Mouse (Mus musculus) macrophage (primary cell): Measurements from ENCODE around the gene Gpr37l1. TPM values are rescaled to one million over a fixed set of nuclear protein-coding genes. Genes with fewer than 3 reads are reported as not detected.
"Not testable (repeated sequence)": the region's sequence is repeated elsewhere in the genome, so short reads cannot be mapped to it uniquely, and the experiment has no call there.

Experiments used
- H3K27ac ChIP-seq: fragments of 350-480 bp; formaldehyde crosslinking; 2 replicates; pipeline ENCODE4 v1.9.0; 2021
- H3K36me3 ChIP-seq: fragments of 350-480 bp; formaldehyde crosslinking; 2 replicates; pipeline ENCODE4 v1.9.0; 2021; ENCODE audit errors: inconsistent target
- H3K4me3 ChIP-seq: fragments of 350-480 bp; formaldehyde crosslinking; 2 replicates; pipeline ENCODE4 v1.9.0; 2021; ENCODE audit errors: inconsistent target
- H3K79me2 ChIP-seq: fragments of 350-480 bp; formaldehyde crosslinking; 2 replicates; pipeline ENCODE4 v1.9.0; 2021; ENCODE audit errors: inconsistent target
- WGBS: methylation state at CpG from one replicate; pipeline ENCODE4 v1.1.7; 2026; ENCODE audit warnings: inconsistent platforms; ENCODE audit not compliant: missing documents; 5-methylcytosine and 5-hydroxymethylcytosine counted together
- polyA plus RNA-seq: library from polyadenylated mRNA; stranded (reverse); fragments of 250-400 nt; gene quantifications from 3 replicates; pipeline ENCODE4 v1.2.4, GENCODE M21; 2018; ENCODE audit warnings: inconsistent platforms
- total RNA-seq, 78 experiments: library from RNA; depleted of rRNA; stranded (reverse); fragments of 250-400 nt; gene quantifications; 1 replicate in 9 of 78; 2 replicates in 24 of 78; 3 replicates in 43 of 78; 4 replicates in 2 of 78; pipeline ENCODE4 v1.2.4; 2018; ENCODE audit warnings: inconsistent platforms in 56 of 78

Gene Gpr37l1
- total RNA-seq (2018; cell fraction: chromatin; rRNA removed), result not detected
- not detected for total RNA-seq (2018; cell fraction: cytosol; rRNA removed)
- total RNA-seq (2018; cell fraction: nucleus; rRNA removed), result not detected
- not detected in 3 replicates for polyA plus RNA-seq

DNA sequence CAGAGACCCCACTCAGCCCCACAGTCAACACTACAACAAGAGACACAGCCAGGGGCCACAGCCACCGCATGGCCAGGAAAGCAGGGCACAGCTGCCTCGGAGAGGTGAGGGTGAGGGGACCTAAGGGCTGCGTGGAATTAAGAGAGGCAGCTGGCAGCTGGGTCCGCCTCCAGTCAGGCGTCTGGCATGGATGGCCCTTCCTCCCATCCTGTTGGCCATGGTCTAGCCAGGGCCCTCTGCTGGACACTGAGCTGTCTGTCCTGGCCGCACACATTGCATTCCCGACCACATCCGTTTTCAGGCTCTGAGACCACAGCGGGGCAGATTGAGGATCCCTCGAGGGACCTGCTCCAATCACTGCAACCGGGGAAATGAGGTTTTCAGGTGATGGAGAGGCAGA is at the start of gene Gpr37l1:
Gene Gpr37l1, minus strand, starts transcription at position 247 of the 400 bp plus-strand sequence.
- Histone ChIP-seq H3K4me3 (no peak within 1 kb of the TSS), H3K36me3 (no peaks in the 10 kb centered on the region), H3K79me2 (no peaks in the 10 kb centered on the region), H3K27ac (no peak within 1 kb of the TSS)
- WGBS, result 62% methylated on average over 10 of the region's 11 CpGs

DNA sequence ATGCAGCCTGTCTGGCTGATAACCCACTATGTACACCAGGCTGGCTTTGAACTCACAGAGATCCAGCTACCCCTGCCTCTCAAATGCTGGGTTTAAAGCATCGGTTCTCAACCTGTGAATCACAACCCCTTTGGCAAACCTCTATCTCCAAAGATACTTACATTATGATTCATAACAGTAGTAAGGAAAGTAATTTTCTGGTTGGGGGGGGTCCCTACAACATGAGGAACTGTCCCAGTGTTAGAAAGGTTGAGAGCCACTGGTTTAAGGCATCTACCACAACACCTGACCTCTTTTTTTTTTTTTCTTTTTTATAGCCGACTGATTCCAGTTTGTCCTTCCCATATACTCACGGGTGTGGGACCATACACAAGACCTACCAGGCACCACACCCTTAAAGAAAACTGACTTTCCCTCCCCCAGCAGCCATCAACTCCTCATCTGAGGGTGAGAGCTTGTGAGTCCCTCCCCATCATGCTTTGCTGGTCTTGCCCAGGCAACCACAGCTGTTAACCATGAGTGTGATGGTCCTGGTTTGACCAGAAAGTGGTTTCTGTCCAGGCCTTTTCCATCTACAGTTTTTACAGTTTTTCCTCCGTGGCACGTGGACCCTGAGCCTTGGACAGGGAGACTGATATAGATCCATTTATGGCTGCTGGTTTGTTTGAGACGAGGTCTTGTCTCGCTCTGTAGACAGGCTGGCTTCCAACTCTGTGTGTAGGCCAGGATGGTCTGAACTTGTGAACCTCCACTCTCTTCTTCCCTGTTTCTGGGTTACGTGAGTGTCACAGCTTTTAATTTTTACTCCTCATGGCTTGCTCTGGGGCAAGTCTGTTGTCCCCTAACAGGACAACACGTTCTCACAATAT is 46.5 kb upstream of the Gpr37l1 start:
- Histone ChIP-seq H3K79me2 (no peaks in the 10 kb centered on the region), H3K4me3 (no peak overlapping the region), H3K36me3 (no peaks in the 10 kb centered on the region), H3K27ac (no peak overlapping the region)
- 93% methylated on average over 8 of the region's 9 CpGs for WGBS

DNA sequence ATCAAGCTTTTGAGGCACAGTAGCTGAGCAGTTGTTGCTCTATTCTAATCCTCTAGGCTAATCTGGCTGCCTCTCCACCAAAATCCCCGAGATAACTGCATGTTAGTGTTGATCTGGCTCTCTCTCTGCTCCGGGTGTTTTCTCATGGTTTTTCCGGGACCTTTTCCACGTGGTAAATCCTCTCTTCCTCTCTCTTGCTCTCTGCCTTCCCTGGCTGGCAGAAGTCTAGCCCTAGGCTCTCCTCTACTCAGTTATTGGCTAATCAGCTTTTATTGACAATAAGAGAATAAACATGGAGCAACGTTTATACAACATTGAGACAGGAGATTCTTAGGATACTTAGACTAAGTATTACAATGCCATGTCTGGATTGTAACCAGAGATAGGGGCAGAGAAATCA is 42.9 kb upstream of the Gpr37l1 start:
- WGBS, result 76% methylated on average over 5 of the region's 5 CpGs
- H3K27ac ChIP-seq, result no peak overlapping the region

DNA sequence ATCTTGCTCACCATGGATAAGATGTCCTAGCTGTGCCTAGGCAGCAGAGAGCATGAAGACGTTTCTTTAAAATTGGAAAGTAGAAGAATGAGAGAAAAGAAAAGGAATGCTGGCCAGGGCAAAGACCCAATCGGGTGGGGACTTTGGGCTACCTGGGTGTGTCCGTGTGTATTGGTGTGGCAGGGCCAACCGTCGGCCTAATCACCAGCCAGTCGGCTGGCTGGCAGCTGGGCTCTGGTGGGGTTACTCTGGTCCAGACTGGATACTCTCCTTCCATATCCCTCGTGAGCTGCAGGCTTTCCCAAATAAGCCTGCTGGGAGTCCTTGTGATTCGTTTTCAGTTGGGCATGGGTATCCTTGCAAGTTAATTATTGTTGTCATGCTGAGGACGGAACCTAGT is 41.2 kb upstream of the Gpr37l1 start:
- Histone ChIP-seq H3K36me3 (no peaks in the 10 kb centered on the region), H3K79me2 (no peaks in the 10 kb centered on the region), H3K4me3 (no peak overlapping the region), H3K27ac (no peak overlapping the region)
- 93% methylated on average over 9 of the region's 9 CpGs for WGBS

More for the DNA sequence above, 42.9 kb upstream of the Gpr37l1 start:
- Histone ChIP-seq H3K4me3 (no peak overlapping the region), H3K36me3 (no peaks in the 10 kb centered on the region), H3K79me2 (no peaks in the 10 kb centered on the region)

DNA sequence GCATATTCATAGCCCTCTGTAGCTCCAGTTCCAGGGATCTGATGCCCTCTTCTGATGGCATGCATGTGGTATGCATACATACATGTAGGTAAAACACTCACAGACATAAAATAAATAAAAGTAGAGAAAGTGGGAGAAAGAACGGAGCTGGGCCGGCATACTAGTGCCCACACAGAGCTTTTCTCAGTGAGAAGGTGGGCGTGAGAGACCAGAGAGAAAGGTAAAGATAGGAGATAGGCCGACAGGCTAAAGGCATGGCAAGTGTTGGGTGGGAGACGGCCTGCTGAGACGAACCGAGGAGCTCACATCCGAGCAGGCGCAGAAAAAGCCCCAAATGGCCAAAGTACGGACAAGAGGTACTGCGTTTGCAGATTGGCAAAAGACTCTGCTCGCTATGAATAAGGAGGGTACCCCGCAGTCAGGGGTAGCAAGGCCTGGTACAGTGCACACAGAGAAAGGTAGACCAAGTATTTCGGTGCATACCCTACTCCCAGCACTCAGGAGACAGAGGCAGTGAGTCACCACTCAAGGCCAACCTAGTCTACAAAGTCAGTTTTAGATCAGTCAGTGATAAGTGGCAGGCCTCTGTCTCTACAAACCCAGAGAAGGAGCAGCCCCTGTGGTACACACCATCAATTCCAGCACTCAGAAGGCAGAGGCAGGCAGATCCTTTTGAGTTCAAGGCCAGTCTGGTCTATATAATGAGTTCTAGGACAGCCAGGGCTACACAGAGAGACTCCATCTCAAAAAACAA is 39.3 kb upstream of the Gpr37l1 start:
- Histone ChIP-seq H3K27ac (no peak overlapping the region), H3K79me2 (no peaks in the 10 kb centered on the region), H3K36me3 (no peaks in the 10 kb centered on the region), H3K4me3 (no peak overlapping the region)
- 95% methylated on average over 13 of the region's 14 CpGs for WGBS

DNA sequence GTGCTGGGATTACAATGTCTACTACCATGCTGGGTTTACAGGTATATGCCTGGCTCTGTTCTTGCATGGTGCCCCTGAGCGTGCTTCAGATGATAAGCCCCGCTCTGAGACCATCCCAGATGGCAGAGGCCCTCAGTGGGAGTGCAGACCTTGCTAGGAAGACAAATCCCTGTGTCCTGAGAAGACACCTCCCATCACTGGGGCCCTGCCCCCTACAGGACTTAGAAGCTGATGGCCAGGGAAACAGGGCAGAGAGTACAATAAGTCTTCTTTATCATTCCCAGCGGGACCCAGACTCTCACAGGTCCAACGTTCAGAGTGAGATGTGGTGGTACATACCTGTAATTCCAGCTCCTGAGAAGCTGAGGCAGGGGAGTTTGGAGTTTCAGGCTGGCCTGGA is 37.8 kb upstream of the Gpr37l1 start:
- H3K79me2 ChIP-seq, result no peaks in the 10 kb centered on the region
- H3K27ac ChIP-seq, result no peak overlapping the region
- 100% methylated on average over 4 of the region's 4 CpGs for WGBS
- no peaks in the 10 kb centered on the region for H3K36me3 ChIP-seq
- H3K4me3 ChIP-seq, result no peak overlapping the region

DNA sequence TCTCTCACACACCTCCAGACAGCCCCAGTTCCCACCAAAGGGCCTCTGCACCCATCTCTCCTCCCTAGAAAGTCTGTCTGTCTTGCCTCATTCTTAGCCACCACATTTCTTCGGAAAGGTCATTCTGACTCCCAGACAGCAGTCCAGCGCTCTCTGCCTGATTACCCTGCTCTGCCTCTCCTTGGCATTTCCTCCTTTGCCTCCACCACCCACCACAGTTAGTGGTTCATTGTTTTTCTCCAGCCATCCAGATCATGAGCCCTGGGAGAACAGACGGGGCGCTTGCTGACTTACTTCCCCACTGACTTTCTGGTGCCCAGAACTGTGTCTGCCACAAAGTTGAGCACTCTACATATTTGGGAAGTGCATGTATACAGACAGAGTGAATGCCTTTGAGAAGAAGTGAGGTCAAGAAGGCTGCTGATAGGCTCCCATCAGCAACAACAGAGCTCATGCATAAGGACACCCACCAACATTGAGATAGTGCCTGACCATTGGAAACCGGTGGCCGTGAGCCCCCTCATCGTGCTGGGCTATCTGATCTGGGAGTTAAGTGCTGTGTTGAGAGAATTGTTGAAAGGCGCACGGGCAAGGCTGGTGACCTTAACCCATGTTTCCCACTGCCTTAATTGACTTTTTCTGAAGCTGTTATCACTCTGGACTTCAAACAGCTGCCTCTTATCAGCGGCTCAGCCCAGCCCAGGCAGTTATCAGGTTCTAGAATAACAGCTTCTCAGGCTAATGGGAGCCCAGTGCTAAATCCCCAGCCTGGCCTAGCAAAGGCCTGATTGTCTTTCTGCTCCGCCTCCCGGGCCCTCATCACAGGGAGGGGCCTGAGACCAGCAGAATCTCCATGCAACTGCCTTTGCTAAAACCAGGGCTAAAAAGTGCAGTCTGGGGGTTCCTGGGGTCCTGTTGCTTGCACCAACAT is 37.0 kb upstream of the Gpr37l1 start:
- Histone ChIP-seq H3K4me3 (no peak overlapping the region), H3K79me2 (no peaks in the 10 kb centered on the region), H3K36me3 (no peaks in the 10 kb centered on the region), H3K27ac (no peak overlapping the region)
- 82% methylated on average over 12 of the region's 12 CpGs for WGBS

DNA sequence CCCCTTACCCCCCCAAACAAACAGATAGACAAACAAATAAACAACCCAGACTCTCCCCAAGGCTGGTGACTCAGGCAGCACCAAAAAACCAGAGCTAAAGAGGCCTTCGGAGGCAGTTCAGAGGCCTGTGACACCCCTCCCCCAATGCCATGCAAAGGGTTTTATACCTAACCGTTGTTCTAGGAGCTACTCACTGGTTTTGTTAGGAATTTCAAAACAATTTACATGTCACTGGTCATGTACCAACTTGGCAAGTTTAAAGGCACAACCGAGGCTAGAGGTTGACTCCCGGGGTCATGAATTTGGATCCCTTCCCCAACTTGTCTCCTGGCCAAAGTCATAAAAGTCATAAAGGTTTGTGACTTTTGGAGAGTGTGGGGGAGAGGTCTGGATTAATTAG is 32.9 kb upstream of the Gpr37l1 start:
- Histone ChIP-seq H3K27ac (no peak overlapping the region), H3K79me2 (no peaks in the 10 kb centered on the region), H3K4me3 (no peak overlapping the region), H3K36me3 (no peaks in the 10 kb centered on the region)
- WGBS, result 87% methylated on average over 4 of the region's 4 CpGs

DNA sequence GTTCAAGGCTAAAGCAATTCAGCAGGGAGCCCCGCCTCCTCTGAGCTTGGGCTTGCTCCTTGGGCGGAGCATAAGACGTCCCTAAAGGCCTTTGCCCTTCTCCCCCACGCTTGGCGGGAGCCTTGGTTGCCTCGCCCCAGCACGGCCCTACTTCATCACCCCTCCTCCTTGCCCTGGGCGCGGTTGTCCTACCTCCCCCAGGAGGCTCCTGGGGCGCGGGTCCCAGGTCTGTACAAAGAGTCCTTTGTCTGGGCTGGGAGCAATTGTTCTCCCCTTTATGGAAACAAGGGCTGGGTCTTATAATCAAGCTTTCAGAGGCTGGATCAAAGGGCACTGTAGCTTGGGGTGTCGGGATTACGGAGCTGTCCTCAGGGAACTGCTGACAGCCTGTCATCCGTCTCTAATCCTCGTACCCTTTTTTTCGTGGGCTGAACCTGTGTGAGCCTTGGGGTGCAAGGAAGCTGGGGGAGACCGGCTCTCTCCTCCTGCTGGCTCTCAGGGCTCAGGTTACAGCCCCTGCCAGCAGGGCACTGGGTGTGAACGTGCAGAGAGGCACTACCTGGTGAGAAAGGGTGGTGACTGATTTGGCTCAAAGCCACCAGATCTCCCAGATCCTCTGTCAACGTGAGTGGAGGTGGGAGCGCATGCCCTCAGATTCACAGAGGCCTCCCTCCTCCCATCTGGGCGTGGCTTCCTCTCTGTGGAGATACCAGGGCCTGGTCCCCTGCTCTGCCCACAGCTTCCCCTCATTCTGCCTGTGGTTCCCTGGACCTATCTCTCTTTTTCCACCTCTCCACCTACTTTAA is 31.7 kb upstream of the Gpr37l1 start:
- 43% methylated on average over 13 of the region's 21 CpGs for whole genome bisulfite sequencing
- H3K27ac ChIP-seq, result no peak overlapping the region
- H3K79me2 ChIP-seq, result no peaks in the 10 kb centered on the region
- no peak overlapping the region for H3K4me3 ChIP-seq
- no peaks in the 10 kb centered on the region for H3K36me3 ChIP-seq

DNA sequence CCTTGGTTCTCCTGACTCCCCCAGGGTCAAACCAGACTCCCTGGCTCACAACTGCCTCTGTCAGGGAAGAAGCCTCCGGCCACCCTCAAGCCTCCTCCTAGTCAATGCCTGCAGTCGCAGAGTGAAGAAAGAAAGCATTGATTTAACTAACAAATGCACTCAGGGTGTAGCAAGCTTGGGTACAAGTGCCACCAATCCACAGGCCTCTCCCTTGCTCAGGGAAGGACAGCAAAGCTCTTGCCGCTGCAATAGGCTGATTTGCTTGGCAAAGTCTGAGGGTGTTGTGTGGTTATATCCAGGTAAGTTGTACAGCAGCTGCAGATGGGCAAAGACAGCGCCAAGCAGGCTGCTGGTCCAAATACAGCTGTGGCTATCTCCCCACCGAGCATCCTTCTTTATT is 30.9 kb upstream of the Gpr37l1 start:
- no peak overlapping the region for H3K27ac ChIP-seq
- H3K4me3 ChIP-seq, result no peak overlapping the region
- no peaks in the 10 kb centered on the region for H3K36me3 ChIP-seq
- H3K79me2 ChIP-seq, result no peaks in the 10 kb centered on the region
- WGBS, result 97% methylated on average over 5 of the region's 5 CpGs

DNA sequence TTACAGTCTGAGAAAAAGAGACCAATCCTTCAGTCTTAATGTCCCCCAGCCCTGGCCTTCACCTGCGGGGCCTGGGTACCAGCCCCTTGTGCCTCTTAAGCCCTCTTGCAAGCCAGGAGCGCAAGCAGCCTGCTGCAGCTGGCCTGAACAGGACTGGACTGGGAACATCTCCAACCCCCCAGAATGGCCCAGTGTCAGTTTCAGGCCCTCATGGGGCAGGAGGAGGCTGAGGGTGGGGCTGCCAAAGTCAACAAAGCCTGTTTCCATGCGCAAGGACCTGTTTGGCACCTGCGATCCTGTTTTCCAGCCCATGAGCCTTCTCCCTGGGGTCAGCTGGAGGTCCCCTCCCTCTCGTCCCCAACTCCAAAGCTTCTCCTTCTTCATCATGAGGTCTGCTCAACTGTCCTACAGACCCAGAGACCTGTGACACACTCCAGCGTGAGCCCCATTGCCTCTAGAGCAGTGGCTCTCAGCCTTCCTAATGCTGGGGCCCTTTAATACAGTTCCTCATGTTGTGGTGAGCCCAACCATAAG is 28.5 kb upstream of the Gpr37l1 start:
- 92% methylated on average over 6 of the region's 6 CpGs for WGBS
- Histone ChIP-seq H3K79me2 (no peaks in the 10 kb centered on the region), H3K36me3 (no peaks in the 10 kb centered on the region), H3K4me3 (no peak overlapping the region), H3K27ac (no peak overlapping the region)

DNA sequence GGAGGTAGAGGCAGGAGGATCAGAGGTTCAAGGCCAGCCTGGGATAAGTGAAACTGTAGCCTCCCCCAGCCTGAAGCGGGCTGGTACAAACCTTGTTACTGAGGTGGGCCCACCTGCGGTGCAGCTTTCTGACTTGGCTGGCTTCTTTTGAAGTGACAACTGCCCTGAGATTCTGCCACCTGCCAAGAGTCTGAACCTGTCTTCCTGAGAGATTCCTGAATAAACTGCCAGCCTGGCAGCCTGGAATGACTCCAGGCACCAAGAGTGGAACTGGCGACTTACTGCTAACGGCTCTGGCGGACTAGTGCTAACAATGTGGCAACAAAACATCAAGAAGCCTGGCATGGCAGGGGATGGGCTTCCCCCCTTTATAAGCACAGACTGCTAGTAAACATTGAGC is 26.9 kb upstream of the Gpr37l1 start:
- not testable (repeated sequence) for H3K27ac ChIP-seq, H3K4me3 ChIP-seq, H3K79me2 ChIP-seq, H3K36me3 ChIP-seq
- 95% methylated on average over 5 of the region's 5 CpGs for WGBS

DNA sequence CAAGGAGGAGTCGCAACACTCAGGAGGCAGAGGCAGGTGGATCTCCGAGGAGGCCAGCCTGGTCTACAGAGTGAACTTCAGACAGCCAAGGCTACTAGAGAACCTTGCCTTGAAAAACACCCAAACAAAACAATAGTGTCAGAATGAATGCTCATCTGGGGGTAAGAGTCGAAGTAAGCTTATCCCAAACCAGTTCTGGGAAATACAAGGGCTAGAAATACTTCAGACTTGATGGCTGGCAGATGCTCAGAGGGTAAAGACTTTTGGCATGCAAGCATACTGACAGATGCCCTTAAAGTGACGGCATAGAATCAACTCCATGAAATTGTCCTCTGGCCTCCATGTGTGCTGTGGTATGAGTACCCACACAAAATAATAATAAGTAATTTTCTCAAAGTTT is 21.7 kb upstream of the Gpr37l1 start:
- WGBS, result 84% methylated on average over 4 of the region's 4 CpGs
- H3K27ac ChIP-seq, result no peak overlapping the region

More for the DNA sequence above, 21.7 kb upstream of the Gpr37l1 start:
- no peaks in the 10 kb centered on the region for H3K36me3 ChIP-seq
- H3K4me3 ChIP-seq, result no peak overlapping the region
- no peaks in the 10 kb centered on the region for H3K79me2 ChIP-seq
